In the genomic region with DNA sequence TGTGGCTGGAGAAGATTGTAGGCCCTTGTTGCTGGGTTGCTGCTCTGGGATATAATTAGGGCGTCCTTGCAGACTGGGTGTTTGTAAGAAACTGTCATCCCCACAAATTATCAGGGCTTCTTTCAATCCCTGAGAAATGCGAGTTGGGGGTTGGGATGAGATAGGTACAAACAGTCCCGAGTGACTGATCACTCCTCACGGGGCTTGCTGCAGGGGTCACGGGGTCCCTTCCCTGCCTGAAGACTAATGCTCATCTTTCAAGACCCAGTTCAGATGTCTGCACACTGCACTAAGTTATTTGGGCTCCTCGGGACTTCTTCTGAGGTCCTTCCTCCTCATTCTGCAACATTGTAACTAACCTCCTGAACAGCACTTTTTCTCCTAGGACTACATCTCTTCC, we compare ENCODE assay signal across 15 mouse cellular contexts.
DNase-seq lines count a peak whose midpoint lies in the region; ATAC-seq and TF ChIP-seq lines count a peak whose summit lies in the region.
"Had no signal": no experiment of that assay in that cellular context is flagged by ENCODE, and none has a peak within 500 bp of the region (broad histone marks: within the 10 kb centered on the region; RNA-seq: fewer than 3 reads in every experiment).

No protein-coding gene starts in this region.

- peaks cover 62% of the 10 kb centered on the region for H3K4me1 ChIP-seq in heart, embryonic 10.5 days
- peaks cover 72% of the 10 kb centered on the region for H3K4me1 ChIP-seq in kidney, adult 2 months (ENCODE audit: control insufficient read depth, insufficient read depth, low read length)
- peaks cover 50% of the 10 kb centered on the region for H3K4me1 ChIP-seq in midbrain, embryonic 10.5 days
- H3K4me1 ChIP-seq in midbrain, embryonic 11.5 days (ENCODE audit: control insufficient read depth, insufficient read depth, low read length) = peaks cover 16% of the 10 kb centered on the region

- peak overlapping the region; percentile 29; the same call in 1 of the 2 replicates for H3K27ac ChIP-seq in heart, embryonic 10.5 days
- peak overlapping the region; percentile 4 for H3K27ac ChIP-seq in kidney, adult 2 months (ENCODE audit: insufficient read depth, low read depth, low read length)
- peak overlapping the region; percentile 52; the same call in 1 of the 2 replicates for H3K27ac ChIP-seq in midbrain, embryonic 10.5 days (replicated peaks)
- H3K27ac ChIP-seq in midbrain, embryonic 11.5 days (ENCODE audit: low read depth, low read length) = no peak overlapping the region
- H3K27ac ChIP-seq: macrophage had no signal

- H3K4me2 ChIP-seq in midbrain, embryonic 11.5 days = no peak overlapping the region
- H3K4me2 ChIP-seq: lung, embryonic 14.5 days; midbrain, embryonic 15.5 days had no signal

- H3K9me3 ChIP-seq in heart, embryonic 10.5 days = no peaks in the 10 kb centered on the region
- no peaks in the 10 kb centered on the region for H3K9me3 ChIP-seq in midbrain, embryonic 10.5 days (replicated peaks)
- H3K9me3 ChIP-seq in midbrain, embryonic 11.5 days (ENCODE audit: control insufficient read depth, low read length) = peaks cover under 1% of the 10 kb centered on the region; the same call in 1 of the 2 replicates
- H3K9me3 ChIP-seq: midbrain, embryonic 15.5 days had no signal

- peak; percentile 67 for DNase-seq in embryo, embryonic 10 days (ENCODE audit: low spot score)
- no peak for DNase-seq in embryo, embryonic 11 days
- DNase-seq in heart, embryonic 10.5 days (ENCODE audit: low spot score) = no peak
- no peak for DNase-seq in heart, postnatal 14 days
- no peak for DNase-seq in kidney, adult 2 months
- no peak for DNase-seq in kidney, postnatal 4 days
- DNase-seq in midbrain, embryonic 10.5 days (ENCODE audit: low spot score) = no peak
- no peak for DNase-seq in midbrain, embryonic 11.5 days (ENCODE audit: low spot score, missing footprints)
- DNase-seq: adrenal gland, adult 8-10 months; cerebellum, adult 18-20 months; lung, embryonic 14.5 days; right cerebral cortex, postnatal 14 days had no signal

- no peak for TF ChIP-seq POLR2A in kidney, adult 2 months (IDR thresholded peaks at IDR 0.05; ENCODE audit: low read depth, low read length)

- WGBS in heart, embryonic 10.5 days = 21% methylated on average over 6 of the region's 6 CpGs
- 39% methylated on average over 6 of the region's 6 CpGs for WGBS in kidney, adult 2 months
- 31% methylated on average over 6 of the region's 6 CpGs for WGBS in midbrain, embryonic 10.5 days
- WGBS in midbrain, embryonic 11.5 days = 31% methylated on average over 6 of the region's 6 CpGs

- no peak overlapping the region for H3K4me3 ChIP-seq in heart, embryonic 10.5 days
- H3K4me3 ChIP-seq in kidney, adult 2 months (ENCODE audit: insufficient read depth, low read depth, low read length) = no peak overlapping the region
- no peak overlapping the region for H3K4me3 ChIP-seq in midbrain, embryonic 10.5 days
- H3K4me3 ChIP-seq in midbrain, embryonic 11.5 days (ENCODE audit: low read depth, low read length) = no peak overlapping the region
- H3K4me3 ChIP-seq: midbrain, embryonic 15.5 days had no signal

- no peak overlapping the region for H3K9ac ChIP-seq in midbrain, embryonic 11.5 days (ENCODE audit: low read length)
- H3K9ac ChIP-seq: lung, embryonic 14.5 days had no signal

- H3K27me3 ChIP-seq in heart, embryonic 10.5 days (ENCODE audit: insufficient read depth, poor library complexity, severe bottlenecking) = peaks cover 11% of the 10 kb centered on the region
- H3K27me3 ChIP-seq in kidney, adult 2 months (replicated peaks; ENCODE audit: control insufficient read depth, insufficient read depth, low read length) = no peaks in the 10 kb centered on the region
- H3K27me3 ChIP-seq in midbrain, embryonic 10.5 days (ENCODE audit: low read depth, poor library complexity, severe bottlenecking) = no peaks in the 10 kb centered on the region
- H3K27me3 ChIP-seq in midbrain, embryonic 11.5 days (ENCODE audit: control insufficient read depth, insufficient read depth, low read length) = no peaks in the 10 kb centered on the region
- H3K27me3 ChIP-seq: midbrain, embryonic 15.5 days had no signal

- TF ChIP-seq CTCF in kidney, adult 2 months (conservative IDR thresholded peaks at IDR 0.05; ENCODE audit: insufficient read depth, insufficient read length, low read depth, low read length) = no peak

- no peak for ATAC-seq in midbrain, embryonic 11.5 days (ENCODE audit: low FRiP score)
- ATAC-seq: inflammation-experienced regulatory T-cells, adult 6 months; midbrain, embryonic 15.5 days had no signal

- intact Hi-C loops in heart, postnatal 14 days (cut with DNase I) = no loop called here

- H3K36me3 ChIP-seq in heart, embryonic 10.5 days = no peaks in the 10 kb centered on the region
- H3K36me3 ChIP-seq in kidney, adult 2 months (ENCODE audit: control insufficient read depth, insufficient read depth, low read length) = no peaks in the 10 kb centered on the region
- no peaks in the 10 kb centered on the region for H3K36me3 ChIP-seq in midbrain, embryonic 10.5 days
- no peaks in the 10 kb centered on the region for H3K36me3 ChIP-seq in midbrain, embryonic 11.5 days (ENCODE audit: control insufficient read depth, insufficient read depth, low read length)
- H3K36me3 ChIP-seq: midbrain, embryonic 15.5 days had no signal
